Mouse (Mus musculus) erythroblast, embryonic 14.5 days (primary cell): ENCODE results near the gene Zfand3.

Experiments used
- GATA1 ChIP-seq: IDR thresholded peaks from 2 replicates; pipeline ENCODE4 v1.6.1; 2012; ENCODE audit warnings: low read length, inconsistent platforms, mixed read lengths
- TAL1 ChIP-seq: IDR thresholded peaks from 3 replicates; pipeline ENCODE4 v1.6.1; 2012; ENCODE audit warnings: low read length, inconsistent platforms, mixed read lengths

DNA sequence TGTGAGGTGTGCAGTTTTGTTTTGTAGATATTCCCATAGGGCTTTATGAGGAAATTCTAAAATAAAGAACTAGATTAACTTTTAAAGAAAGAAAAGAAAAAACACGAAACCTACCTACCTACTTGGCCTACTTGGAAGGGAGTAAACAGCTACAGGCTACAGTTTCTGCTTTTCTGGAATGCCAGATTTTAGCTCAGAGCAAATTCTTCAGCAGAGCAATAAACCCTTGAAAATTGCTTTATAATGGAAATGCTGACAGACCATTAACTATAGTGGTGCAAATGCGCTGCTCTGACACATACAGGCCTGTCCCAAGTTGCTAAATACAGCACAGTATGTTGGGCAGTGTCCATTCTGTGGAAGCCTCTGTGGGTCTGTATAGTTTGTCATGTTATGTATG is 40.6 kb downstream of the Zfand3 start:
- TF ChIP-seq TAL1 = no peak
- no peak for TF ChIP-seq GATA1
